Mouse (Mus musculus) gastrocnemius, adult 8-10 months (tissue): Measurements from ENCODE around the gene Tnf. TPM values are rescaled to one million over a fixed set of nuclear protein-coding genes. Genes with fewer than 3 reads are reported as not detected.

Experiments used
- DNase-seq, 2 experiments: peaks; one replicate each; pipeline ENCODE4 v3.0.0; 2022; ENCODE audit warnings: low spot score in 2 of 2
- microRNA-seq: library from miRNA; unstranded; fragments of <30 nt; microRNA quantifications from one replicate; pipeline ENCODE4 v1.2.0, GENCODE M21; 2022
- total RNA-seq, 4 experiments: library from RNA; stranded (reverse); gene quantifications; 2 replicates each; pipeline ENCODE4 v1.2.4; 2022

Gene Tnf
- total RNA-seq, 4 experiments from 2014 or later, result 0.31 TPM; not detected in 3

- DNase-seq, result no peak
Measured at GRCm38 (mm10) chr17:35155451-35155850, 46.4 kb downstream of the Tnf start.

DNA sequence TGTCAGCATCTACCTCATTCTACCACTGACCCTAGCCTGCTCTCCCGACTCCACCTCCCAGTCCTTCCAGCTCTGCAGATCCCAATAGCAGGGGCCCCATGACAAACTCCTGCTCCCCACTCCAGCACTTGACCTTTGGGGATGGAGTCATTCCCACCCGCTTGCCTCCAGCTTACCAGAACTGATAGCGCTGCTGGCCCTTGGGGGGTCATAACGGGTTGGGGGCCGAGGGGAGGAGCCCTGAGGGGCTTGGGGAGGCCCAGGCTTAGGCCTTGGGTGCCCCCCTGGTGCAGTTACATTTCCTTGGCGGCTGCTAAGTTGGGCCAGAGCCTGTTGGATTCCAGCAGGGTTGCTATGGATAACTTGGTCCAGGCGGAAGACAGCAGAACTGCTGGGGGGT, 47.2 kb downstream of the Tnf start:
- no peak for DNase-seq

DNA sequence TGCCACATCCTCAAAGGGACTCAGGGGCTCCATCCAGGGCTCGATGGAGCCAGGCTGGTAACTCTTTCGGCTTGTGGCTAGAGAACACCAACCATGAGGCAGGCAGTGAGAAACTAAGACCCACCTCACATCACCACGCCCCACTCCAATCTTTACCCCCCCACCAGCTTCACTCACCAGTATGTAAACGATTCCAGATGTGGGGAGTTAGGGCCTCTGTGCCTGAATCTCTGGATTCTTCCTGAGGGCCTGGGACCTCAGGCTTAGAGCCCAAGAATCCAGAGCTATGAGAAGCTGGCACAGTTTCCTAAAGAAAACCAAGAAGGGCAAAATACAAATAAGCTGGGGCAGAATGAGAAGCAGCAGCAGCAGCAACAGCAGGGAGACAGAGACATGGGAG, 47.9 kb downstream of the Tnf start:
- no peak for DNase-seq

GRCm38 (mm10) chr17:35153077-35153476, 48.7 kb downstream of the Tnf start:
- DNase-seq, result no peak

GRCm38 (mm10) chr17:35152121-35152520, 49.7 kb downstream of the Tnf start:
- no peak for DNase-seq

Small RNA genes lying within 50 kb of the gene (microRNA-seq; reads per million reads assigned to microRNA genes)
- not detected for gene Mir6973a
- not detected for gene Mir6974
- not detected for gene Mir6975
- gene Mir8094, result not detected

Other genes with a start within 250 kb of the Tnf start
- gene Hspa1b, start 242.8 kb downstream of the Tnf start, total RNA-seq, result 10 to 100 TPM in 1 of 4 experiments, 1 to 10 TPM in 3; 2.4 to 13.6 (median 3.7) TPM
- not detected for gene Gm20481, start 232.1 kb downstream of the Tnf start, total RNA-seq
- gene Hspa1a, start 229.9 kb downstream of the Tnf start, total RNA-seq, result 10 to 100 TPM in 1 of 4 experiments, 1 to 10 TPM in 3; 4.2 to 17.8 (median 5.3) TPM
- 10 to 100 TPM; 19.4 to 26.1 (median 20.2) TPM for gene Hspa1l, start 229.3 kb downstream of the Tnf start, total RNA-seq
- 10 to 100 TPM; 11.7 to 15.7 (median 13.0) TPM for gene Lsm2, start 220.1 kb downstream of the Tnf start, total RNA-seq
- gene Vars, start 201.0 kb downstream of the Tnf start, total RNA-seq, result 10 to 100 TPM; 37.3 to 42.8 (median 41.0) TPM
- gene Vwa7, start 185.4 kb downstream of the Tnf start, total RNA-seq, result 10 to 100 TPM in 3 of 4 experiments, 1 to 10 TPM in 1; 8.0 to 18.8 (median 13.7) TPM
- not detected for gene Sapcd1, start 174.0 kb downstream of the Tnf start, total RNA-seq
- not detected for gene Msh5, start 155.3 kb downstream of the Tnf start, total RNA-seq
- 1 to 10 TPM; 5.2 to 9.0 (median 6.6) TPM for gene Clic1, start 152.0 kb downstream of the Tnf start, total RNA-seq
- 1 to 10 TPM; 4.3 to 6.2 (median 5.1) TPM for gene Ddah2, start 143.0 kb downstream of the Tnf start, total RNA-seq
- not detected for gene Ly6g6c, start 136.6 kb downstream of the Tnf start, total RNA-seq
- not detected for gene Mpig6b, start 135.8 kb downstream of the Tnf start, total RNA-seq
- gene Ly6g6e, start 125.1 kb downstream of the Tnf start, total RNA-seq, result not detected
- 1 to 10 TPM in 1 of 4 experiments, under 1 TPM in 2, not detected in 1; 0.53 to 1.8 (median 0.99) TPM for gene Ly6g6d, start 123.9 kb downstream of the Tnf start, total RNA-seq
- gene Ly6g6f, start 116.4 kb downstream of the Tnf start, total RNA-seq, result not detected
- 100 to 1,000 TPM in 1 of 4 experiments, 10 to 100 TPM in 3; 84.1 to 107 (median 92.9) TPM for gene Abhd16a, start 112.7 kb downstream of the Tnf start, total RNA-seq
- gene Ly6g5c, start 93.7 kb downstream of the Tnf start, total RNA-seq, result not detected
- gene Ly6g5b, start 86.6 kb downstream of the Tnf start, total RNA-seq, result not detected
- 10 to 100 TPM in 1 of 4 experiments, 1 to 10 TPM in 3; 8.6 to 11.4 (median 9.3) TPM for gene Gpank1, start 80.6 kb downstream of the Tnf start, total RNA-seq
- gene Csnk2b, start 80.0 kb downstream of the Tnf start, total RNA-seq, result 100 to 1,000 TPM; 169 to 216 (median 180) TPM
- 10 to 100 TPM; 13.6 to 22.6 (median 17.0) TPM for gene D17H6S53E, start 75.6 kb downstream of the Tnf start, total RNA-seq
- gene Apom, start 70.0 kb downstream of the Tnf start, total RNA-seq, result not detected
- gene Bag6, start 66.8 kb downstream of the Tnf start, total RNA-seq, result 100 to 1,000 TPM; 206 to 247 (median 236) TPM
- gene Prrc2a, start 37.1 kb downstream of the Tnf start, total RNA-seq, result 10 to 100 TPM; 90.5 to 98.3 (median 94.6) TPM
- under 1 TPM in 2 of 4 experiments, not detected in 2; 0.52 to 0.72 TPM for gene Aif1, start 25.9 kb downstream of the Tnf start, total RNA-seq
- gene Lst1, start 13.6 kb downstream of the Tnf start, total RNA-seq, result under 1 TPM in 2 of 4 experiments, not detected in 2; 0.73 to 0.92 TPM
- gene Ltb, start 7.6 kb downstream of the Tnf start, total RNA-seq, result not detected
- under 1 TPM; 0.53 to 0.76 (median 0.65) TPM for gene Lta, start 3.3 kb upstream of the Tnf start, total RNA-seq
- gene Gm16181, start 18.8 kb upstream of the Tnf start, total RNA-seq, result not detected
- gene Atp6v1g2, start 31.7 kb upstream of the Tnf start, total RNA-seq, result 1 to 10 TPM; 1.3 to 2.3 (median 1.9) TPM
- 1 to 10 TPM; 6.3 to 8.6 (median 8.0) TPM for gene Nfkbil1, start 33.8 kb upstream of the Tnf start, total RNA-seq
- 10 to 100 TPM; 77.1 to 93.9 (median 81.7) TPM for gene Ddx39b, start 39.7 kb upstream of the Tnf start, total RNA-seq
- 10 to 100 TPM; 31.3 to 52.9 (median 41.7) TPM for gene H2-D1, start 60.7 kb upstream of the Tnf start, total RNA-seq
- under 1 TPM in 3 of 4 experiments, not detected in 1; 0.17 to 0.65 (median 0.21) TPM for gene H2-Q1, start 118.4 kb upstream of the Tnf start, total RNA-seq
- gene H2-Q2, start 140.2 kb upstream of the Tnf start, total RNA-seq, result under 1 TPM; 0.38 to 0.90 (median 0.45) TPM
- 1 to 10 TPM; 3.2 to 5.2 (median 4.0) TPM for gene H2-Q4, start 177.6 kb upstream of the Tnf start, total RNA-seq
- 1 to 10 TPM in 1 of 4 experiments, under 1 TPM in 3; 0.68 to 1.1 (median 0.87) TPM for gene H2-Q6, start 222.8 kb upstream of the Tnf start, total RNA-seq
- gene H2-Q7, start 237.1 kb upstream of the Tnf start, total RNA-seq, result 1 to 10 TPM in 3 of 4 experiments, under 1 TPM in 1; 0.94 to 1.6 (median 1.2) TPM